Mouse (Mus musculus) cerebellum, postnatal 25 days (tissue): ENCODE measurements at regions not wholly inside any gene's neighbourhood (a gene's known extent, or its start where the extent isn't known, plus 50 kb on each side); places are given as distances from the start of the nearest gene placed in this dataset.
A peak's percentile ranks its signal among the peaks of the same experiment; 100 is the strongest.

Source experiments
- DNase-seq, 2 experiments: peaks; one replicate each; pipeline ENCODE4 v3.0.0; 2021; ENCODE audit warnings: mixed read lengths in 2 of 2

GRCm38 (mm10) chr16:82430384-82430783, 397.8 kb upstream of the Gm21833 start:
- DNase-seq, result no peak

DNA sequence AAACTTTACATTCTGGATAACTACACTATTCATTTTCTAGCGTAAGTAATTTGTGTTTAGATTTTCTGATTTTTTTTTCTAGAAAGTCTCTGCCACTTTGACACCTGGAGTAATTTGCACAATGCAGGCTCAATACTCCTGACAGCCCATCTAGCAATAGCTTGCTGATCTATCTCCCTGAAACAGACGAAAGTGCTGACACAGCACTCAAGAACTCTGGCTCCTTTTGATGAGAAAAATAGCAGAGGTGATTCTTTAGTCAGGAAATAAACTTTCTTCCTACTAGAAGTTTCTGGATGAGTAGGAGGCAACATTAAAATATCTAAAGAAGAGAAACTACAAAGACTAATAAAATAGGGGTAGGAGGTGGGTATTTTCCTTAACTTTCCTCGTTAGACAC, 397.1 kb upstream of the Gm21833 start:
- no peak for DNase-seq

DNA sequence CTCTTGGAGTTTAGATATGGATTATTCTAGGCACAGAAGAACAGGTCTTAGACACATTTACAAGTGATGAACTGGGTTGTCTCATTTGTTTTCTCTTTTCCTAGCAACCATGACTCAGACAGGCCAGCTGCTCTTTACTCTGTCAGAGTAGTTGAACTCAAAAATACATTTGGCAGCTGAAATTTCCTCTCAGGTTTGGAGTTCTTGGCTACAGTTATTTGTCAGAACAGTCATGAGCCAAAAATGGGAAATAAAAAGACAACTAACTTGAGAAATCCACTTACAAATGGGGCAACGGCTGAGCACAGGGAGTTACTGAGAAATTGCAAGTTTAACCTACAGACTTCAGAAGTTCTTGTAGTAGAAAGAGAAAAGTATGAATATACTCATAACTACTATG, 396.4 kb upstream of the Gm21833 start:
- DNase-seq, result no peak

GRCm38 (mm10) chr16:82460872-82461271, 367.3 kb upstream of the Gm21833 start:
- no peak for DNase-seq

DNA sequence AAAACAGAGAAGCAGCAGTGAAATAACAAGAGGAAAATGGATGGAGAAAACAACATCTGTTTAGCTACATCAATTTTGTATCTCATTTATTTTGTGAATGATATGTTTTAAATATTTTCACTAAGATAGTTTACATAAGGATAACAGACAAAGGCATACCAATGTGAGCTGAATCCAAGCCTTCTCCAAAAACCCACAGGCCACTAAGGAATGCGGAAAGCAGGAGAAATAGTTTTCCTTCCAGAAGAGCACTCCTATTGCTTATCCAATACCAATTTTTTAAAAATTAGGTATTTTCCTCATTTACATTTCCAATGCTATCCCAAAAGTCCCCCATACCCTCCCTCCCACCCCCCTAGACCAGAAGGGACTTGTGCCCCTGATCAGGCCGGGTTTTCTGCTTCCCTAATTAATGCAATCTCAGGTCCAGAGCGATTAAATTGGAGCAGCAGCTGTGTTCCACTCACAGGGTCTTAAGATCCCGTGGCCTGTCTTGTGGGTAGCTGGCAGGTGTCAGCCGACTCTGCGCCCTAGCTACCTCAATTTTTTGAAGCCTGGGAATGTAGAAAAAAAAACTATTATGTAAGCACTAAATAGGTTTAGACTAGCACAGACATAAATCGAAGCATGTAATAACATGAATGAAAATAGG, 357.3 kb upstream of the Gm21833 start:
- DNase-seq, result no peak

DNA sequence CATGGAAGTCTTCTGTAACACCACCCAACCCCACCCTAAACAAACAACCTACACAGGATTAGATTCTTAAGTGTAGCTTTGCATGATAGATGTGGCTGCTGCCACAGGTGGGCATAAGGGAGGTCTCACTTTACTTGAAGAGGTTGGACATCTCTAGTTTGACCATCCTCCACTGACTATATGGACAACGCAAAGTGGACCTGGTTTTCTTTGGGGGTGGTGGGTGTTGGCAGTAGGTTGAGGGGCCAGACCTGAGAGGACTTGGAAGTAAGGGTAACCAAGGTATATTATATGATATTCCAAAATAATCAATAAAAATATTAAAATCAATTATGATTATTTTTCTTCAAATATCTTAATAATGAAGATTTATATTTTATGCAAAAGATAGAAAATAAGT, 307.8 kb upstream of the Gm21833 start:
- DNase-seq, result no peak

- DNase-seq, result no peak
Observed at GRCm38 (mm10) chr16:82521582-82521981, 306.6 kb upstream of the Gm21833 start.

DNA sequence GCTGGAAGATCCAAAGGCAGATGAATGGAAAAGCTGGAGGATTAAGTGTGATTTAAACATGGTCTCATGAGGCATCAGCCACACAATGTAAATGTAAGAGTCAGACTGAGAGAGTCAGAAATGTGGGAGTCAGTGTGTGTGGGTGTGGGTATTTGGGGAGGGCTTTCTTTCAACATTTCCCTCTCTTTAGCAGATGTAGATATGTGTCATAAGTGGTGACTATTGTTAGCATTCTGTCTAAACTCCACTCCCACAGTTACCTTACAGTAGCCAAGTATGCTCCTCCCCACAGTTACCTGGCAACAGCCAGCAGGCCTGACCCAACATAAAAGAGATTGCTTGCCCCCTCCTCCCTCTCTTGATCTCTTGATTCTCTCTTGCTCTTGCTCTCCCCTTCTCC, 263.8 kb upstream of the Gm21833 start:
- no peak for DNase-seq

DNA sequence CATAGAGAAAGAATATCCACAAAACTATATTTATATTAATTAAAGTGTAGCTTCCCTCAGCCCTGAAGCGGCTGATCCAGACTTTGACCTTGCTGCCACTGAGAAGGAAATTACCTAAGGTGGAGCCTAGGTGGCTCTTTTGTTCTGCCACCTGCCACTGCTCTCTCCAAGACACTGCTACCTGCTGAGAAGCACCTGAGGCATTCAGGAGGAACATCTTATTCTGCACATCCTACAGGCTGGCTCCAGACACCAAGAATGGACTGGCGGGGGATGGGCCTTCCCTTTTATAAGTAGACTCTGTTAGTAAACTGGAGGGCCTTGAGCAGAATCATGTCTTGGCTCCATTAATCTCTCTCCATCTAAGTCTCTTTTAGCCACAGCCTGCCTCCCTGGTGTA, 231.7 kb upstream of the Gm21833 start:
- DNase-seq, result peak in 1 of 2 experiments; percentile 4

DNA sequence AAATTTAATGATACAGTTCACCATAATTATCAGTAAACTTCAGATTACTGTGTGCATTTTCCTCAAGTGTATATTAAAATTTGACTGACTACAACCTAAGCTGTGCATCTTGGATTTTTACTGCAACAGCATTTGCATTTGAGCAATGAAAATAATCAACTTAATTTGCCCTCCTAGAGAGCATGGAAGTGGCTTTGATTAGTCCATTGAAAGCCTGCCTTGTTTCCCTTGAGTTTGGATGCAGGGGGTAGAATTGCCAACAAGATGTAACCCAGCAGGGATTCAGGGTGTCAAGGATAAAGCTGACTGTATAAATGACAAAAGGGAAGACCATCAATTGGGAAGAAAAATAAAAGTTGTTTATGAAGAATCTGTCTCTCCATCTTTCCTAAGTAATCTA, 226.1 kb upstream of the Gm21833 start:
- DNase-seq, result no peak
